Mouse (Mus musculus) kidney, adult 2 months (tissue): ENCODE data around the gene Pkn1.

ENCODE experiments used
- CTCF ChIP-seq: fragments of 200-500 bp; conservative IDR thresholded peaks from 2 replicates; pipeline ENCODE4 v1.5.1; 2011; ENCODE audit warnings: low read depth, mild to moderate bottlenecking, control low read depth, low read length, moderate library complexity, mixed read lengths; ENCODE audit not compliant: insufficient read depth, insufficient read length
- POLR2A ChIP-seq: fragments of 200-500 bp; IDR thresholded peaks from one replicate; pipeline ENCODE4 v1.6.1; 2011; ENCODE audit warnings: low read depth, low read length, control low read depth

DNA sequence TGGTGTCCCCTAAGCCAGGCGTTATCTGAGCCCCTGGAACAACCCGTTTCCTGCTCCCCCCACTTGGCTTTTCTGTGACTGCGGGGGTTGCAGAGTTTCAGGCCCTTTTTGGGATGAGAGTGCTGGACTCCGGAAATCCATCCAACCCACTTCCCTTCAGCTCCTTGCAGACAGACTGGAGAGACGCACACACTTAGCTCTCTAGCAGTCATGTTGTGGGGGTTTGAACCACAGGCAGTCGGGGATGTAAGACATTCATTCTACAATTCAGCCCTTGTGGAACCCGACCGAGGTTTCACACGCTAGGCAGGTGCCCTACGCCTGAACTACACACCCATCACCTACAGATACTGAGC is 45.3 kb downstream of the Pkn1 start:
- no peak for TF ChIP-seq CTCF
- TF ChIP-seq POLR2A: no peak
